Mouse (Mus musculus): ENCODE measurements around the gene Zcchc14. TPM values are rescaled to one million over a fixed set of nuclear protein-coding genes. Genes with fewer than 3 reads are reported as not detected.

The Zcchc14 gene
- polyA plus RNA-seq, 1 experiment, result 37.0 TPM

DNA sequence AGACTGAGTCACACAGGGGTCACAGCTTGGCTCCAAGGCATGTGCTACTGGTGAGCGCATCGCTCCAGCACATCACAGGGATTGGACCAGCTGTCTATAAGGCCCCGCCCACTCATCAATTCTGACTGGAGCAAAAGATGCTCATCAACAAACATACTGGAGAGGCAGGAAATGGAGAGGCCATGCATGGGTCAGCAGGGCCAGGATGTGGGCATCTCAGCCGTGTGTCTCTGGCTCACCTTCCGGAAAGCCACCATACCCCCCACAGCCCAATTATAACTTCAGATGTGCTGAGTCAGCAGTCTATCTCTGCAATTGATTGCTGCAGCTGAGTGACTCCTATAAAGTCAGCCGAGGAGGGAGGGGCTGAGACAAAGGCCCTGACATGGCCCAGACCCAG, 84.4 kb downstream of the Zcchc14 start:
- Histone ChIP-seq H3K4me3 (replicated peaks; ENCODE audit: insufficient read depth, low read depth, low read length) (no peak overlapping the region), H3K27me3 (ENCODE audit: control insufficient read depth, insufficient read depth, low read length) (no peaks in the 10 kb centered on the region), H3K27ac (ENCODE audit: insufficient read depth, low read length) (no peak overlapping the region), H3K4me1 (ENCODE audit: control insufficient read depth, insufficient read depth, low read length) (peaks cover 16% of the 10 kb centered on the region)
- WGBS, result 64% methylated on average over 6 of the region's 6 CpGs
- TF ChIP-seq CTCF (IDR thresholded peaks at IDR 0.05; ENCODE audit: borderline replicate concordance, insufficient read depth, low read depth, low read length) (no peak), POLR2A (IDR thresholded peaks at IDR 0.05; ENCODE audit: borderline replicate concordance, insufficient read depth, low read length) (no peak)
- DNase-seq, result no peak

DNA sequence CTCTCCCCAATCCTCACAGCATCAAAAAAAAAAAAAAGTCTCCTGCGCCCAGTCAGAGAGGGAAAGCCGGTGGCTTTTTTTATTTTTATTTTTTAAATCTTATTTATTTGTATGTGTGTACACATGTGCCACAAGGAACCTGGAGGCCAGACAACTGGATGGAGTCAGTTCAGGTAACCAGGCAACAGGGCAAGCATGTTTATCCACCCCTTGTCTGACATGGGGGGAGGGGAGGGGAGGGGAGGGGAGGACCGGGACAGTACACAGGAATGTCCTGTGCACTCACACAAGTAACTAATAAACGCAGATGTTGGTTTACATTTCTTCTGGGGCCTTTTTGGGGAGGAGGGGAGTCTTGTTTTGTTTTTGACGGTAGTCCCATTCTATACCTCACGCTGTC, 89.0 kb downstream of the Zcchc14 start:
- DNase-seq, result no peak
- Histone ChIP-seq H3K4me3 (replicated peaks; ENCODE audit: insufficient read depth, low read depth, low read length) (no peak overlapping the region), H3K4me1 (ENCODE audit: control insufficient read depth, insufficient read depth, low read length) (peaks cover 42% of the 10 kb centered on the region), H3K27me3 (ENCODE audit: control insufficient read depth, insufficient read depth, low read length) (no peaks in the 10 kb centered on the region), H3K27ac (ENCODE audit: insufficient read depth, low read length) (no peak overlapping the region)
- TF ChIP-seq CTCF (IDR thresholded peaks at IDR 0.05; ENCODE audit: borderline replicate concordance, insufficient read depth, low read depth, low read length) (no peak), POLR2A (IDR thresholded peaks at IDR 0.05; ENCODE audit: borderline replicate concordance, insufficient read depth, low read length) (no peak)
- WGBS, result 80% methylated on average over 6 of the region's 6 CpGs

DNA sequence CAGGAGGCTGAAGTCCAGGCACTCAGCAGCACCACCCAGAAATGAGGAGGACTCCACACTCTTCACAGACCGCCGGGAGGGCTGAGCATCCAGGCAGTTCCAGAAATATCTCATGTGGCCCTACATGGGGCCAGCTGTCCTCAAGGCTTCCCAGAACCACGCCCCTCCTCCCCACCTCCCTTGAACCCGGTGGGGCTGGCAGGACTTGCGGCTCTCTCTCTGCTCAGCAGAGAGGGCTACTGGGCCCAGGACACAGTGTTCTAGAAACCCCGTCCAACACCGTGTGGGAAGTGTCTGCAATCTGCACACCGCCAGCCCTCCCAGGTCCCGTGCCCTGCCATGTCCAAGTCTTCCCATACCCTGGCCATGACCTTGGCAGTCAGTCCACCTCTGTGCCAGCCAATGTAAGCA, 89.8 kb downstream of the Zcchc14 start:
- Histone ChIP-seq H3K27ac (ENCODE audit: insufficient read depth, low read length) (peak overlapping the region; percentile 10), H3K4me1 (ENCODE audit: control insufficient read depth, insufficient read depth, low read length) (peaks cover 36% of the 10 kb centered on the region), H3K4me3 (replicated peaks; ENCODE audit: insufficient read depth, low read depth, low read length) (no peak overlapping the region), H3K27me3 (ENCODE audit: control insufficient read depth, insufficient read depth, low read length) (no peaks in the 10 kb centered on the region)
- TF ChIP-seq CTCF (IDR thresholded peaks at IDR 0.05; ENCODE audit: borderline replicate concordance, insufficient read depth, low read depth, low read length) (no peak), POLR2A (IDR thresholded peaks at IDR 0.05; ENCODE audit: borderline replicate concordance, insufficient read depth, low read length) (no peak)
- peak; percentile 56 to 65 for DNase-seq
- WGBS, result 15% methylated on average over 9 of the region's 9 CpGs

GRCm38 (mm10) chr8:121561636-121562345, 90.9 kb downstream of the Zcchc14 start:
- 15% methylated on average over 16 of the region's 16 CpGs for WGBS
- H3K27ac ChIP-seq (ENCODE audit: insufficient read depth, low read length), result peak overlapping the region; percentile 33
- peak; percentile 63 to 70 for DNase-seq
- peaks cover 35% of the 10 kb centered on the region for H3K4me1 ChIP-seq (ENCODE audit: control insufficient read depth, insufficient read depth, low read length)
- TF ChIP-seq POLR2A (IDR thresholded peaks at IDR 0.05; ENCODE audit: borderline replicate concordance, insufficient read depth, low read length) (no peak), CTCF (IDR thresholded peaks at IDR 0.05; ENCODE audit: borderline replicate concordance, insufficient read depth, low read depth, low read length) (no peak)
- H3K27me3 ChIP-seq (ENCODE audit: control insufficient read depth, insufficient read depth, low read length), result no peaks in the 10 kb centered on the region
- no peak overlapping the region for H3K4me3 ChIP-seq (replicated peaks; ENCODE audit: insufficient read depth, low read depth, low read length)

DNA sequence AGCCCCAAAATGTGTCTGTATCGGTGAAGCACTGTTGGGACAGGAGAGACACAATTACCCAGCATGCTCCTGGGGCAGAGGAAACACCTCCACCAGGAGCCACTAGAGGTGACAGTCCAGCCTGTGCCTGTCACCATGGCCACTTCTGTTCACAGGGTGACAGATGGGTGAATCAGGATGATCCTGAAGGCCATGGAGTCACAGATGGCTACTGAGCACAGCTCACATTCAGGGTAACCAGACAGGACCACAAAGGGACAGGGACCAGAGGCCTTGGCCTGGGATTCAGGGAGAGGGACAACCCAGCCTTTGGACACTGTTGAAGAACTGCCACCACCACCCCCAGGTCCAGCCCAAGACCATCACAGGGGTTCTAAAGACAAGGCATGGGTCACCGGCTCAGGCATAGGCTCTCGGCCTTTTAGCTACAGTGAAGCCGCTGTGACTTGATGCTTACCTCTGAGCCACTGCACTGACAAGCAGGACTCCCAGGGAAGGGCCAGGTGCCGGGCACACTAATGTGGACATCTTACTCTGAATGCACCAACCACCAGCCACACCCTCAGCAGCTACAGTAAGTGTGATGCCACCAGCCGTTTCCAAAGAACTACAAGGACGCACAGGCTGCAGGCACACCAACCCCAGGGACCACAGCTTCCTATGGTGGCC, 92.1 kb downstream of the Zcchc14 start:
- no peak overlapping the region for H3K4me3 ChIP-seq (replicated peaks; ENCODE audit: insufficient read depth, low read depth, low read length)
- no peak overlapping the region for H3K27ac ChIP-seq (ENCODE audit: insufficient read depth, low read length)
- H3K27me3 ChIP-seq (ENCODE audit: control insufficient read depth, insufficient read depth, low read length), result no peaks in the 10 kb centered on the region
- TF ChIP-seq POLR2A (IDR thresholded peaks at IDR 0.05; ENCODE audit: borderline replicate concordance, insufficient read depth, low read length), result no peak
- no peak for TF ChIP-seq CTCF (IDR thresholded peaks at IDR 0.05; ENCODE audit: borderline replicate concordance, insufficient read depth, low read depth, low read length)
- no peak for DNase-seq
- peaks cover 35% of the 10 kb centered on the region for H3K4me1 ChIP-seq (ENCODE audit: control insufficient read depth, insufficient read depth, low read length)
- 82% methylated on average over 7 of the region's 7 CpGs for WGBS

GRCm38 (mm10) chr8:121559801-121560200, 92.9 kb downstream of the Zcchc14 start:
- 92% methylated on average over 12 of the region's 12 CpGs for WGBS
- no peak for TF ChIP-seq POLR2A (IDR thresholded peaks at IDR 0.05; ENCODE audit: borderline replicate concordance, insufficient read depth, low read length)
- no peak for TF ChIP-seq CTCF (IDR thresholded peaks at IDR 0.05; ENCODE audit: borderline replicate concordance, insufficient read depth, low read depth, low read length)
- Histone ChIP-seq H3K27ac (ENCODE audit: insufficient read depth, low read length) (no peak overlapping the region), H3K27me3 (ENCODE audit: control insufficient read depth, insufficient read depth, low read length) (no peaks in the 10 kb centered on the region), H3K4me1 (ENCODE audit: control insufficient read depth, insufficient read depth, low read length) (peaks cover 35% of the 10 kb centered on the region), H3K4me3 (replicated peaks; ENCODE audit: insufficient read depth, low read depth, low read length) (no peak overlapping the region)
- DNase-seq, result no peak

- 89% methylated on average over 16 of the region's 16 CpGs for WGBS
- Histone ChIP-seq H3K4me3 (replicated peaks; ENCODE audit: insufficient read depth, low read depth, low read length) (no peak overlapping the region), H3K27me3 (ENCODE audit: control insufficient read depth, insufficient read depth, low read length) (no peaks in the 10 kb centered on the region), H3K4me1 (ENCODE audit: control insufficient read depth, insufficient read depth, low read length) (peaks cover 35% of the 10 kb centered on the region), H3K27ac (ENCODE audit: insufficient read depth, low read length) (no peak overlapping the region)
- TF ChIP-seq POLR2A (IDR thresholded peaks at IDR 0.05; ENCODE audit: borderline replicate concordance, insufficient read depth, low read length) (no peak), CTCF (IDR thresholded peaks at IDR 0.05; ENCODE audit: borderline replicate concordance, insufficient read depth, low read depth, low read length) (no peak)
- no peak for DNase-seq
These were observed 94.2 kb downstream of the Zcchc14 start for GRCm38 (mm10) chr8:121558538-121558937.

GRCm38 (mm10) chr8:121557746-121558145, 95.0 kb downstream of the Zcchc14 start:
- TF ChIP-seq CTCF (IDR thresholded peaks at IDR 0.05; ENCODE audit: borderline replicate concordance, insufficient read depth, low read depth, low read length) (no peak), POLR2A (IDR thresholded peaks at IDR 0.05; ENCODE audit: borderline replicate concordance, insufficient read depth, low read length) (no peak)
- H3K27me3 ChIP-seq (ENCODE audit: control insufficient read depth, insufficient read depth, low read length), result no peaks in the 10 kb centered on the region
- H3K4me1 ChIP-seq (ENCODE audit: control insufficient read depth, insufficient read depth, low read length), result peaks cover 28% of the 10 kb centered on the region
- WGBS, result 90% methylated on average over 11 of the region's 11 CpGs
- no peak for DNase-seq
- no peak overlapping the region for H3K27ac ChIP-seq (ENCODE audit: insufficient read depth, low read length)
- H3K4me3 ChIP-seq (replicated peaks; ENCODE audit: insufficient read depth, low read depth, low read length), result no peak overlapping the region
